Mouse (Mus musculus): Measurements from ENCODE around the gene 1810043G02Rik. TPM values are rescaled to one million over a fixed set of nuclear protein-coding genes. Genes with fewer than 3 reads are reported as not detected.
"Not testable (repeated sequence)": the region's sequence is repeated elsewhere in the genome, so short reads cannot be mapped to it uniquely, and the experiment has no call there.

1810043G02Rik gene
- total RNA-seq (2015; ENCODE audit: low replicate concordance) (not detected in 2 replicates), total RNA-seq (2017; ENCODE audit: low replicate concordance) (0.26 and 3.5 TPM in 2 replicates)

GRCm38 (mm10) chr10:77978351-77979350 is at the start of gene 1810043G02Rik:
TSS of gene 1810043G02Rik (plus strand) at chr10:77978524.
- ATAC-seq (replicated peaks; ENCODE audit: low FRiP score, poor library complexity, severe bottlenecking) = peak; percentile 96

GRCm38 (mm10) chr10:77939685-77940084 is 38.6 kb upstream of the 1810043G02Rik start:
- ATAC-seq (replicated peaks; ENCODE audit: low FRiP score, poor library complexity, severe bottlenecking) = no peak

GRCm38 (mm10) chr10:77950468-77950867 is 27.9 kb upstream of the 1810043G02Rik start:
- not testable (repeated sequence) for ATAC-seq (replicated peaks; ENCODE audit: low FRiP score, poor library complexity, severe bottlenecking)

- no peak for ATAC-seq (replicated peaks; ENCODE audit: low FRiP score, poor library complexity, severe bottlenecking)
Observed at GRCm38 (mm10) chr10:77962725-77963124, 15.6 kb upstream of the 1810043G02Rik start.

GRCm38 (mm10) chr10:77963971-77964370 is 14.4 kb upstream of the 1810043G02Rik start:
- no peak for ATAC-seq (replicated peaks; ENCODE audit: low FRiP score, poor library complexity, severe bottlenecking)

- ATAC-seq (replicated peaks; ENCODE audit: low FRiP score, poor library complexity, severe bottlenecking) = no peak
Observed at GRCm38 (mm10) chr10:77969274-77969972, 8.9 kb upstream of the 1810043G02Rik start.

- no peak for ATAC-seq (replicated peaks; ENCODE audit: low FRiP score, poor library complexity, severe bottlenecking)
Observed at GRCm38 (mm10) chr10:77969973-77970325, 8.4 kb upstream of the 1810043G02Rik start.

- no peak for ATAC-seq (replicated peaks; ENCODE audit: low FRiP score, poor library complexity, severe bottlenecking)
Observed at GRCm38 (mm10) chr10:77970481-77970880, 7.8 kb upstream of the 1810043G02Rik start, which contains the start of gene Trpm2. TSS of gene Trpm2 (minus strand) at chr10:77970563.

GRCm38 (mm10) chr10:77971191-77971590 is 7.1 kb upstream of the 1810043G02Rik start:
- no peak for ATAC-seq (replicated peaks; ENCODE audit: low FRiP score, poor library complexity, severe bottlenecking)

- no peak for ATAC-seq (replicated peaks; ENCODE audit: low FRiP score, poor library complexity, severe bottlenecking)
Observed at GRCm38 (mm10) chr10:77971709-77972553, 6.4 kb upstream of the 1810043G02Rik start.

- ATAC-seq (replicated peaks; ENCODE audit: low FRiP score, poor library complexity, severe bottlenecking) = no peak
Observed at GRCm38 (mm10) chr10:77974323-77974722, 4.0 kb upstream of the 1810043G02Rik start.

GRCm38 (mm10) chr10:77974811-77975210 is 3.5 kb upstream of the 1810043G02Rik start:
- ATAC-seq (replicated peaks; ENCODE audit: low FRiP score, poor library complexity, severe bottlenecking) = no peak

- ATAC-seq (replicated peaks; ENCODE audit: low FRiP score, poor library complexity, severe bottlenecking) = no peak
Observed at GRCm38 (mm10) chr10:77975653-77976052, 2.7 kb upstream of the 1810043G02Rik start.

- no peak for ATAC-seq (replicated peaks; ENCODE audit: low FRiP score, poor library complexity, severe bottlenecking)
Observed at GRCm38 (mm10) chr10:77976458-77977150, 1.7 kb upstream of the 1810043G02Rik start.

GRCm38 (mm10) chr10:77984660-77985059 is 6.3 kb downstream of the 1810043G02Rik start:
- ATAC-seq (replicated peaks; ENCODE audit: low FRiP score, poor library complexity, severe bottlenecking) = peak; percentile 81

- no peak for ATAC-seq (replicated peaks; ENCODE audit: low FRiP score, poor library complexity, severe bottlenecking)
Observed at GRCm38 (mm10) chr10:77985775-77986174, 7.5 kb downstream of the 1810043G02Rik start.

GRCm38 (mm10) chr10:77995639-77996038 is 17.3 kb downstream of the 1810043G02Rik start:
- no peak for ATAC-seq (replicated peaks; ENCODE audit: low FRiP score, poor library complexity, severe bottlenecking)

- ATAC-seq (replicated peaks; ENCODE audit: low FRiP score, poor library complexity, severe bottlenecking) = no peak
Observed at GRCm38 (mm10) chr10:78000200-78000599, 21.9 kb downstream of the 1810043G02Rik start.

GRCm38 (mm10) chr10:78001796-78002195 is 23.5 kb downstream of the 1810043G02Rik start:
- ATAC-seq (replicated peaks; ENCODE audit: low FRiP score, poor library complexity, severe bottlenecking) = no peak
